ENCODE assay signal across 9 mouse cellular contexts in the genomic region with DNA sequence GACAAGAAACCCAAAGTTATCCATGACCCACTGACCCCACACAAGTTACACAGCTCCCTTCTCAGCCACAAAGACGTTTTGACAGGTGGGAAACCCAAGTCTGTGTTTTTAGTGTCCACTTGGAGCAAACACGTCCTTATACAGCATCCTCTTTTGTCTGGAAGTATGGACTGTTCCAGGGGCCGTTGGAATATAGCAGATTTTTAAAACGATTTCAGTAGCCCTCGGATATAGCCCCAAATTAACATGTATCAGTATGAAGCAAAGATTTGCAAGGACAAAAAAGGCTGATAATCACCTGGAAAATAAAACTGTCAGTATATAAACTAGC. TPM values are rescaled to one million over a fixed set of nuclear protein-coding genes. Genes with fewer than 3 reads are reported as not detected.
A peak's percentile ranks its signal among the peaks of the same experiment; 100 is the strongest.
DNase-seq lines count a peak whose midpoint lies in the region; ATAC-seq lines count a peak whose summit lies in the region.
"Had no signal": no experiment of that assay in that cellular context is flagged by ENCODE, and none has a peak within 500 bp of the region (broad histone marks: within the 10 kb centered on the region; RNA-seq: fewer than 3 reads in every experiment).

No protein-coding gene starts in this region.

- no peaks in the 10 kb centered on the region for H3K9me3 ChIP-seq in neural tube, embryonic 12.5 days
- H3K9me3 ChIP-seq in liver, embryonic 11.5 days (ENCODE audit: control insufficient read depth, low read length): no peaks in the 10 kb centered on the region

- H3K27ac ChIP-seq in neural tube, embryonic 12.5 days: no peak overlapping the region
- H3K27ac ChIP-seq in liver, embryonic 11.5 days (ENCODE audit: low read depth, low read length): no peak overlapping the region

- peaks cover 12% of the 10 kb centered on the region for H3K4me1 ChIP-seq in neural tube, embryonic 12.5 days
- H3K4me1 ChIP-seq in liver, embryonic 11.5 days (replicated peaks; ENCODE audit: control insufficient read depth, insufficient read depth, low read length): peaks cover 5% of the 10 kb centered on the region; the same call in 1 of the 2 replicates

- 61% methylated on average over 5 of the region's 5 CpGs for WGBS in neural tube, embryonic 12.5 days
- 55% methylated on average over 5 of the region's 5 CpGs for WGBS in liver, embryonic 11.5 days

- no peaks in the 10 kb centered on the region for H3K27me3 ChIP-seq in neural tube, embryonic 12.5 days (replicated peaks)
- H3K27me3 ChIP-seq in liver, embryonic 11.5 days (replicated peaks; ENCODE audit: control insufficient read depth, insufficient read depth, low read length): no peaks in the 10 kb centered on the region

- ATAC-seq in frontal cortex, adult (ENCODE audit: low TSS enrichment): peak; percentile 46
- ATAC-seq in neural tube, embryonic 12.5 days (ENCODE audit: low FRiP score, low read depth): no peak; the same call in 1 of the 2 replicates
- no peak for ATAC-seq in liver, embryonic 11.5 days (replicated peaks; ENCODE audit: low FRiP score)

- DNase-seq in frontal cortex, postnatal 36 days (ENCODE audit: low spot score in 2 of 2): no peak
- no peak for DNase-seq in neural tube, embryonic 10.5 days (ENCODE audit: extremely low spot score, low spot score)
- no peak for DNase-seq in liver, embryonic 11.5 days (ENCODE audit: low spot score)
- DNase-seq in urinary bladder, adult 2 months (ENCODE audit: low spot score): no peak
- DNase-seq in left cerebral cortex, postnatal 14 days (ENCODE audit: low spot score in 2 of 2): no peak
- DNase-seq in right cerebral cortex, postnatal 14 days: no peak

- H3K4me3 ChIP-seq in neural tube, embryonic 12.5 days: peak overlapping the region; percentile 81
- peak overlapping the region; percentile 86 for H3K4me3 ChIP-seq in liver, embryonic 11.5 days (ENCODE audit: low read depth, low read length)

- 0 out of 2 replicates have a peak, but pooled peaks cover 2% of the 10 kb centered on the region for H3K36me3 ChIP-seq in neural tube, embryonic 12.5 days
- no peaks in the 10 kb centered on the region for H3K36me3 ChIP-seq in liver, embryonic 11.5 days (ENCODE audit: control insufficient read depth, insufficient read depth, low read length)

- H3K9ac ChIP-seq in neural tube, embryonic 12.5 days: no peak overlapping the region
- H3K9ac ChIP-seq in liver, embryonic 11.5 days (ENCODE audit: low read depth, low read length): no peak overlapping the region; the same call in 1 of the 2 replicates

- peak overlapping the region; percentile 91 for H3K4me2 ChIP-seq in neural tube, embryonic 12.5 days (replicated peaks)
- H3K4me2 ChIP-seq in liver, embryonic 11.5 days: peak overlapping the region; percentile 29; the same call in 1 of the 2 replicates

- intact Hi-C loops in left cerebral cortex, postnatal 14 days (cut with DNase I): loop anchor here (5.0 kb wide), 1 partner anchor 1257 kb away; no protein-coding TSS in a partner anchor

RNA-seq across cellular contexts. Expression of gene Crbn, which starts 0.3 kb away (rescaled TPM):
- 54.0 and 58.5 TPM in 2 replicates for polyA plus RNA-seq in neural tube, embryonic 12.5 days (2016; fragmentation: Nextera tagmentation; extraction: Ambion mirVana)
- polyA plus RNA-seq in liver, embryonic 11.5 days (2014; fragmentation: Nextera tagmentation; extraction: Ambion mirVana): 30.5 and 36.0 TPM in 2 replicates
- polyA plus RNA-seq in urinary bladder, adult 2 months (2012; rRNA removed): 31.3 and 32.7 TPM in 2 replicates
- total RNA-seq in left cerebral cortex, postnatal 14 days (2021): 10 to 100 TPM; 86.3 to 87.5 TPM

RNA-seq across cellular contexts. Expression of gene Trnt1, which starts 31.3 kb away (rescaled TPM):
- polyA plus RNA-seq in neural tube, embryonic 12.5 days (2016; fragmentation: Nextera tagmentation; extraction: Ambion mirVana): 61.6 and 72.9 TPM in 2 replicates
- polyA plus RNA-seq in liver, embryonic 11.5 days (2014; fragmentation: Nextera tagmentation; extraction: Ambion mirVana): 82.3 and 94.4 TPM in 2 replicates
- polyA plus RNA-seq in urinary bladder, adult 2 months (2012; rRNA removed): 22.6 and 24.7 TPM in 2 replicates
- total RNA-seq in left cerebral cortex, postnatal 14 days (2021): 10 to 100 TPM; 52.5 to 55.3 TPM

RNA-seq across cellular contexts. Expression of gene Il5ra, which starts 51.4 kb away (rescaled TPM):
- polyA plus RNA-seq in neural tube, embryonic 12.5 days (2016; fragmentation: Nextera tagmentation; extraction: Ambion mirVana): not detected in 2 replicates
- polyA plus RNA-seq in liver, embryonic 11.5 days (2014; fragmentation: Nextera tagmentation; extraction: Ambion mirVana): 0.14 and 0.38 TPM in 2 replicates
- 0.04 and 0.13 TPM in 2 replicates for polyA plus RNA-seq in urinary bladder, adult 2 months (2012; rRNA removed)
- total RNA-seq in left cerebral cortex, postnatal 14 days (2021): not detected
- total RNA-seq: gastrocnemius, postnatal 14 days had no signal
